Mouse (Mus musculus) adrenal gland, adult 8-10 months (tissue): ENCODE measurements at regions not wholly inside any gene's neighbourhood (a gene's known extent, or its start where the extent isn't known, plus 50 kb on each side); places are given as distances from the start of the nearest gene placed in this dataset.
A peak's percentile ranks its signal among the peaks of the same experiment; 100 is the strongest.

Source experiments
- DNase-seq: peaks from one replicate; pipeline ENCODE4 v3.0.0; 2022

DNA sequence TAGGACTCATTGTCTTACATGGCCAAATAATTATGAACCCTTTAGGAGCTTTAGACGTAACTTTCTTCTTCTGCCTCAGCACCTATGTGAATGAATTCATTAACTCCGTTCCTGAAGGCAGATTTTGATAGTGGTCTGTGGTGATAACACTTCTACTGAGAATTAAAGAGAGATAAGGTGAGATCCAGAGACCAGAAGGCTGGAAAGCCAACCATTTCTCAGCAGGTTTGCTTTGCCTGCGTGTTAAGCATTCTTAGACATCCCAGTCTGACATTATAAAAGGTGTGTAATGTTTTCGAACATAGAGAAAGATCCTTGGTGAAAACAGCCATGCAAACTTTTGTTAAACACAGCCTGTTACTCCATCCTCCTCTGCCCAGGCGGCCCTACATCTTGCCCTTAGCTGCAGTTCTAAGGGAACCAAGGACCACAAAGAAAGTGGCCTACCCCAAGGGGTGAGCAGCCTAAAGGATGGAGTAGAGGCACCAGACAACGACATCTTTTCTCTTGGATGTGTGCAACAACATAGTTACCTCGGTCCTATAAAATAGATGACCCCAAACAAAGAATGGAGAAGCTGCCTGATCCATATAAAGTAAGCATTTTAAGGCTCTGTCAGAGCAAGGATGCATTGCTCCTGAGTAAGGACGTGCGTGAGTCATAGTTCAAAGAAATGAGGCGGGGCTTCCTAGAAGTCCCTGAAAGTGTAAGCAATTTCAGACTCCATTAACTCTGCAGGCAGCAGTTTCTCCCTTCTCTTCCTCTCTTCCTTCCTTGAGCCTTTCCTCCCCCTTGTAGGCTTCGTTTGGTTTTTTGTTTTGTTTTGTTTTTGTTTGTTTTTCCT lies 55.1 kb upstream of the Xpr1 start:
- DNase-seq = peak; percentile 53

DNA sequence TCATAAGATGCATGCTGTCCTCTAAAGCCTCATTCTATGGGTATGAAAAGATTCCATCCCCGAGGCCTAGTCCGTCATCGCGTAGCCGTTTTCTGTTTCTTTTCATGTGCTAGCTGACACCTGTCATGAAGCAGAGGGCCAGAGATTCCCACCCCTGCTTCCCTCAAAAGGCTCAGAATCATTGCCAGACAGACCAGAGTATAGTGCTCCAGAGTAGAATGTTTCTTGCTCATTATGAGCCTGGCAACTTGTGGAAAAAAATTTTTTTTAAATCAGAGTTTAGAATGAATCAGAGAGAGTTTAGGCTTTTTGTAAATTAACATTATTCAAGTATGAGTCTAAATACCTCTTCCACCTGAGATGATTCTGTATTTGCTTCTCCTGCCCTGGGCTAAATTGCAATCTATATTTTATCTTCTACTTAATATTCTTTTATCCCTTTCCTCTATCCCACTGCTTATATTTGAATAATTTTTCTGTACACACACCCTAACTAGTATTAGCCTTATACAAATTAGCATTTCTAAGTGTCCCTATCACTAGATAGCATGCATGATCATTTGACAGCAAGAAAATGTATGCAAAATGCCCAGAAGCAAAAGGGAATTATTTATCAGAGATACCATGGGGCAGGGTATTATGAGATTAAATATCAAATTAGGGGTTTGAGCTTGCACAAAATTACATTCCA lies 55.9 kb upstream of the Xpr1 start:
- no peak for DNase-seq

DNA sequence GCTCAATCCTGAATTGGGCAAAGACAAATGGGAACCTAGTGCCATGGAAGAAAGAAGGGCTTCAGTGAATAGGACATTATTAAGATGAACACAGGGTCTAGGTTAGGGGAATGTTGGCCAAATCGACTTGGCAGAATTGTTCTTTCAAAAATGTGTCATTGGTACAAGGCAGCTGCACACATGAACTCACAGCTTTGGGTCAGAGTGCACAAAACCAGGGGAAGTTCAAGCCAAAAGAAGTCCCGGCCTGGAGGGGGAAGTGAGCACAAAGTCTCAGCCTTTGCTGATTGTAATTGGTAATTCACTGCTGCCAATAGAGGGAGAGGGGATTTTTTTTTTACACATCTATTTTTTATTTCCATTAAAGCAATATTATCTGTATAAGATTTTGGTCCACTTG lies 57.8 kb upstream of the Xpr1 start:
- no peak for DNase-seq

DNA sequence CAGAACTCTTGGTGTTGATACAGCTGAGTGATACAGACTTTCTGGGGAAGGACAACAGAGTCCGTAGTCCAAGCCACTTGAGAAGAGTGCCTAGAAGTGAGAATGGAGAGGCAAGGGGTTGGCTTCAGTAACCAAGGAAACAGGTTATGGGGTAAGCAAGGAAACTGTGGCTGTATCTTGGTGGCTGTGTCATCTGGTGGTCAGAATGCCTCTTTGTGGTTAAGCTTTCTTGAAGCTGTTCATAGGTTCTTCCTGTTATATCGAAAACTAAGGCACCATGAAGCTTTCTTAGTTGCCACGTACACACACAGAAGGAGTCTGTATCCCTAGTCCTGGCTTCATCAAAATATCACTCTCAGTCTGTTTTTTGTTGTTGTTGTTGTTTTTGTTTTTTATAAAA lies 59.0 kb upstream of the Xpr1 start:
- no peak for DNase-seq

DNA sequence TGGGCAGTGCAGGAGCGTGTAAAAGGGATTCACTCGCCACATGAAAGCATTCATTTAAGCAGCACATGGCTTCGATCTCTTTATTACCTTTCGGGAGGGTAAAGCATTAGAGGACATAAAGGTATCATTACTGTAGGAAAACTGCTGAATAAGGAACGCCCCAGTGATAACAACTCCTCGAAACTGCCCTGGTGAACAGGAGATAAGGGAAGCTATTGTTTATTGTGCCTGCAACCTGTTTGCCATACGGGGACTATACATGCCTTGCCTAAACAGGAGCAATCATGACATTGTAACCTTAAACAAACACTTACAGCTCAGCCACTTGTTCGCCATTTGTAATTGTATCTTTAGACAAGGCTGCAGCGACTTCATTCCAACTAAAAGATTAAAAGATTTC lies 64.9 kb upstream of the Xpr1 start:
- DNase-seq = no peak

DNA sequence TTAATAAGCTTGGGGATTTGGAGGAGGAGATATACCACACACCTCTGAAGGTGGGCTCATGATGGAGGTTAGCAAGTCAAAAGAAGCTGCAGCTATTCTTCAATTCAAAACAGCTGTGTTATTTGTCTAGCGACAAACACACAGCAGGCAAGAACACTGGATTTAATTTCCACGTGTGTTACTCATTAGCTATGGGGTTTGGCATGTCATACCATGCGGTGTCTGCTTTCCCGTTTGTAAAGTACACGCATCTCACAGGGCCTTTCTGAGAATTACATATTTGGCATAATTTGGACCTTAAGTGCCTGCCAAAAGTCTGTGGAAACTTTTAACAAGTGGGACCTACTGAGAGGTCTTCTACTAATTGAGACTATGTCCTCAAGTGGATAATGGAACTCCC lies 65.5 kb upstream of the Xpr1 start:
- no peak for DNase-seq

DNA sequence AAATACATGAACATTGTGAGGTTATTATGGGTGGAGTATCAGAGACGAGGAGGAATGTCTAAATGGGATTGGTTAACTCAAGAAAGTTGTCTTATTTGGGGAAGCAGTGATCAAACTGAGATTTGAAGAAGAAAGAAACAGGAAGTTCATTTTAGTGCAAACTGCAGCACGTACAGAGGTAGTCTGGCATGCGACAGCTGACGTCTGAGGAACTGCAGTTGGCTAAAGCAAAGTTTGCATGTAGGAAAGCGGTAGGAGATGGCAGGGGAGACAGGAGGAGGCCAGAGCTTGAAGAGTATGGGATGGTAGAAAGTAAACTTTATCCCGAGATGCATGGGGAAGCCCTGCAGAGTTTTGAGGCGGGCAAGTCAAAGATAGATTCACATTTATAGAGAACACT lies 66.5 kb upstream of the Xpr1 start:
- DNase-seq = no peak

DNA sequence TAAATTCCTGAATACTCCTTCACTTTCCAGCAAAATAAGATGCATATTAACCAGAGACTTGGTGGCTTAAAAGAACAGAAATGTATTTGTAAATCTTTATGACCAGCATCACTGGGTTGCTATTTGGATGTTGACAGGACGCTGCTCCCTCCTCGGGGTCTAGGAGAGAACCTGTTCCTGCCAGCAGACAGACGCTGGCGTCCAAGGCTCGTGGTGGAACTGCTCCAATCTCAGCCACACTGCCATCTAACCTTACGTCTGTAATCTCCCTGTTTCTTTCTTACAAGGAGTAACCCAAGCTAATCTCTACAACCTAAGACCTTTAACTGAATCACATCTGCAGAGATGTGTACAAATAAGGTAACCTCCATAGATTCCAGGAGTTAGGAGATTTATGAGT lies 70.1 kb upstream of the Acbd6 start:
- no peak for DNase-seq

DNA sequence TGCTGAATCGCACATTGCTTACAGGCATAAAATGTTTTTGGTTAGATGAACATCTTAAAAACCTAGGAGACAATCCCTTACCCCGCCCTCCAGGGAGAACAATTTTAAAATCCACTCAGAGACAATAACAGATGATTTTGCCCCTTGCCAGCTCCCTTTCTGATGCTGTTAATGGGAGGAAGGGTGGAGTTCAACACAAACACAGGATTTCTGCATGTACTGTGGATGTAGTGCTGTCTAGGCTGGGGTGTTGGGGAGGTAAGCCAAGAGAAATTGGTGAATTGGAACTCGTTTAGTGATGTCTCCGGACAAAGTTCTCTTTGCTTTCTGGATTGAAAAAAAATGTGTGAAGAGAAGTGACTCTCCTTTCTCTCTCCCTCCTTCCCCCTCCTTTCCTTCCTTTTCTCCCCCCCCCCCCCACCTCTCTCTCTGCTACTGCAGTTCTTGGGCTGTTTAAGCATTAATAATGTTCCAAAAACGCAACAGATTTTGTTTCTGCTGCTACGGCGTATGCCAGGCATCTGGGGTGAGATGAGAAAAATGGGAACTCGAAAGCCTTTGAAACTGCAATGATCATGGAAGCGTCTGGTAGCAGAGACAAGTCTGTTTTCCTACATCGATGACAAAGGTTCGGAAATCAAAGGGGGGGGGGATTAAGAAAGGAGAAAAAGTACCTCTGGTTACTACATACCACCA lies 68.8 kb upstream of the Acbd6 start:
- DNase-seq = no peak

DNA sequence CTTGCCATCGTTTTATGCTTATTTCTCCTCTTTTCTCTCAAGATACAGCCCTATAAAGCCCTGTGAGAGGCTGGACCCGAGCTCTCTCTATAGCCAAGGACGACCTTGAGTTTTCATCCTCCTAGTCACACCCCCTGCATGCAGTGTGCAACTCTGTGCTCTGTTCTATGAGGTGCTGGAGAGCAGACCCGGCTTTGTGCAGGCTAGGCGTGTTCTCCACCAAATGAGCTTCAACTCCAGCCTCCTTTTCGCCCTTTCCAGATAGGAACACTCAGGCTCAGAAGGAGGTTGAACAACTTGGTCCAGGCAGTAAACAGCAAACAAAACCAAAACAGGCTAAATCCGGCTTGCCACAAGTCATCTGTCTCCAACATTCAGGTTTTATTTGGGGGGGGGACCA lies 67.8 kb upstream of the Acbd6 start:
- peak; percentile 14 for DNase-seq

DNA sequence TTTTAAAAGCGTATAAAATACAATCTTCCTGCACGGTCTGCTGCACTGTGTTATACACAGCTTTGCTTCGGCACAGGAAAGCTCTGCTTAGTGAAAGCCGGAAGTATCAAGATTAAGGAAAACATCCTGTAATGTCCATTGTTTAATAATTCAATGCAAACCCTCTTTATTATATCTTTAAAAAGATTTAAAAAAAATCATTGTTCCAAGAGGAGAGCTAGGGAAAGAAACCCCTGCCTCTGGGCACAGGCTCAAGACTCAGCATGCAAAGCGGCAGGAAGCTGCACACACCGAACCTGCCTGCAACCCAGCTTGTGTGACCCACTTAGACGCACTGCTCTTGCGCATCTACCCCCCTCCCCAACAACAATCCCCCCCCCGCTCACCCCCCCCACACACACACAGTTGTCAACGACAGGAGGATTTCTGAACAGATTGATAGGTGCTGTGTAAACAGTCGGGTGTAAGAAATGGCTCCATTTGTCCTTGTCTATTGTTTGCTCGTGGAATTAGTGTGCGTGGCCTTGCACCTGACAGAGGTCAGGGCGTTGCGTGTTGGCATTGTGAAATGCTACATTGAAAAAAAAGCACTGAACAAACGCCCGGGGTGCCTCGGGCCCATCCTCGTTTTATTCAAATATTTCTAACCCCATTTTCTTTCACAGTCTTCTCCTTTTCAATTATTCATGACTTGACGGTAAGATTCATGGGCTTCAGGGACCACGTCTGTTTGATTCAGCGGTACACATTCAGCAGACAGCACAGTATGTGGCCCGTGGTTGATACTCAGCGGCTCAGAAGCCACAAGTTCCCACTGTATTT lies 66.5 kb upstream of the Acbd6 start:
- DNase-seq = no peak

DNA sequence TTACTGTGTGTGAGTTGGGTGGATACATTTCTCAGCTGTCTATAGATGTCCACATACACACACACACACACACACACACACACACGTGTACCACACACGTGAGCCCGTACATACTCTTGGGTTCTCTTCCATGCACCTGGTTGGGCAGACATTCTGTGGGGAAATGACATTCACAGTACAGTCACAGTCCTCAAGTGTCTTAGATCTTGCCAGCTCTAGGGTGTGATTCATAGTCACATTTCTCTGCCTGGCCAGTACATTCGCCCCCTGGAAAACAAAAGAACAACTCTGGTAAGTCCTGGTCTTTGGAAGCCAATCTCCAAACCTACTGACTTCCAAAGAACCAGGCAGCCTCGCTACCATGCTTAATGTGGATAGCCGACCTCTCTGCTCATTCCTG lies 64.6 kb upstream of the Acbd6 start:
- DNase-seq = no peak

DNA sequence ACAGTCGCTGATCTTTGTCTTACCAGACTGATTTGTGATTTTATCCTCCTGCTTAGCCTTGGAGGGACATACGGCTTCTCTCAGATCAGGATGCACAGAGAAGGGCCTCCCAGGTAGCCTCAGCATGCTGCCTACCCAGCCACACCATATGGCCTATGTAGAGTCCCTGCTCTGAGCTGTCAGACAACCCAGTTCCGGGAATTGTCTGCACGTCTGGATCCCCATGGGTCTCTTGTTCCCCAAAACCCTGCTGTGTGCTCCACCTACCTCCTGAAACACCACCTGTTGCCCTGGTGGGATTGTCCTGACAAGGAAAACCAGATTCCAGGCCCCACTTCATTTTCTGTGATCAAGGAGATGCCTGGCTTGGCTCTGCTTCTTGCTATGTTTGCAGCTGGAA lies 64.1 kb upstream of the Acbd6 start:
- DNase-seq = no peak

DNA sequence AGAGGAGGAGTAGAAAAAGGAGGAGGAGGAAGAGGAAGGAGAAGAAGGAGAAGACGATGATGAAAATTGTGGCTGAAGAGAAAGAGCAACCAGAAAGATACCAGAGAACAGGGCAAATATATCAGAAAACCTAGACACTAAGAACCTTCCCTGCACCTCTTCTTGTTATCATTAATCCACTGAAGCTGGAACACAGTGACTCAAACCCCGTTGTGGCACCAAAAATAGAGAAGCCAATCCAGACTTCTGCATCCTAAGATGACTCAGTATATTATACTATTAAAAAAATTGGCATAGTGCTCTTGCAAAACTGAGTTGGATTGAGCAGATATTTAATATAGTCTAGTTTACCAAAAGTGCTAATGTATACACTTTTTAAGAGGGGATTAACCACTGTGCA lies 63.6 kb upstream of the Acbd6 start:
- DNase-seq = no peak

DNA sequence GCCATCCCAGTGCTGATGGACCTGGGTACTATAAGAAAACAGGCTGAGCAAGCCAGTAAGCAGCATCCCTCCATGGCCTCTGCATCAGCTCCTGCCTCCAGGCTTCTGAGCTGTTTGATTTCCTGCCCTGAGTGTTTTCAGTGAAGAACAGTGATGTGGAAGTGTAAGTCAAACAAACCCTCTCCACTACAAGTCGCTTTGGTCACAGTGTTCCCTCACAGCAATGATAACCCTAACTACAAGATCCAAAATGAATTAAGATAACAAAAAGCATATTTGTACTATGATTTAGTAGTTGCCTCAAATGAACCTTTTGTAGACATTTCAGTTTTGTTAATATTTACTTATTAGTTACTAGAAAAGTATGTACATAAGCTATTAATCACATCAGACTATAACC lies 58.2 kb upstream of the Acbd6 start:
- no peak for DNase-seq

DNA sequence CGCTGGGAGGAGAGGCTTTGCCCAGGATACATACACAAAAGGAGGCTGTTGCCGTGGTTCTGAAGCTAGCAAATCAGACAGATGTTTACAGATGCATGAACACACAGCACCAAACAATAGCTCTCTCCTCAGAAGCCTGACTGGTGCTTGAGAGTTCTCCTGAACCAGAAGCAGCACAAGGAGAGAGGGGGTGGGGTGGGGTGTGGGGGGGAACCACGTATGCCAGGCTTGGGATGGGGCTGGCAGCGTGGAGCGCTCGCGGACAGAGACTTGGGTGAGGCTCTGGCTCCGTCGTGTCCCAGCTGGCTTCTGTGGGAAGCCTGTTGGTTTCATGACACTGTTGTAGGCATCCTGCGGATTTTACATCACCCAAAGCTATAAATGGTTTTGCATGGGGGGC lies 55.1 kb upstream of the Acbd6 start:
- no peak for DNase-seq

DNA sequence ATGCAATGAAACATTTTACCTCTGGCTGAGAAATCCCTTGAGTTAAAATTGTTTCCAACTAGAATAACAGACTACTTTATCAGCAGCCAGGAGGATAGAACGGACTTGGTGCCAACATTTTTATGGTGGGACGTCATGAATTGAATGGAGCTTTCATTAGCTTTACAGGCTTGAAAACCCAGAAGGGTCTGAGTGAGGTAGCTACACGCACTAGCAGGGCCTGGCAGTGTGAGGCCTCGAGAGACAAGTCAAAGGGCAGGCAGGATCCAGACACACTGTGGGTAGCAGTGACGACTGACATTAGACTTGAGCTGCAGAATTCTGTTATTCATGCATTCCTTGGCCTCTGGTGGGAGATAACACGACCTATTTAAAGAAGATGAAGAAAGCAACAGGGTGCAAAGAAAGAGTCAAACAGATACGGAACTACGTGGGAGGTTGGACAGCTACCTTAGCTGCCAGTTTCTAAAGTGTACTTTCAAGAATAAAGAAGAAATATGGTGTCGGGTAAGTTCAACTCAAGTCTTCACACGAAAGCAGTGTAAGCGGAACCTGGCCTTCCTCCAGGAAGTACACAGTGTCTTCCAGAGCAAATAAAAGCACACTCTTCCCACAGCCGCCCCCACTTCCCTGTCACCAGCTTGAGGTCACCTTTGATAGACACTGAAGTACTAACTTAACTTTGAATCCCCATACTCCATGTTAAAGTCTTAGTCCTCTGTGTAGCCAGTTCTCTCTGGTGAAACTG lies 53.2 kb upstream of the Acbd6 start:
- no peak for DNase-seq

DNA sequence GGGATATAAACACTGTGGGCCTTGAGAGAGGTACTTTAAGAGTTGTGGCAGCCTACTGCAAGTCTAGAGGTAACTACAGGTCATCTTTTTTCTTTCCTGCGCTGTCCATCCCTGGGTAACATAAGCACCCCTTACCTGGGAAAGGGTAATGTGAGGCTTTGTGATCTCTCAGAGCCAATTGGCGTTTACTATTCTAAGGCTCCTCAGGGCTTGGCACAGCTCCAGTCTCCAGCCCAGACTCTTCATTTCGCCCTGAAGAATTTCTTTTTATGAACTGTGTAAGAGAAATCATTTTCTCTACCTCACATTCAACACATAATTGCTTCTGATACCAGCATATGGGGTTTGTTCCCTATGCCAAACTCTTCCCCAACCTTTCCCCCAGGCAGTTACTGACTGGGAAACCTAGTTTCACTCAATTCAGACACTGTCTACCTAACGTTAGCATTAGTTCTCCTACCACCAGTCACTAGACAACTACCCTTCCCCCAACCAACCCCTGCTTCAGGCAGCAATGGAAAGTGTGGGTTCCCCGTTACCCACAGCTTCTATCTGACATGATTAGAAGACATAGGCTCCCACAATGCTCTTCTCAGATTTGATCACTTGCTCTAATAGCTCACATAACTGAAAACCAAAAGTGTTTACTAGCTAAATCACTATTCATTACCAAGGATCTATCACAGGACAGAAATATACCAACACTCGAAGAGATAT lies 52.4 kb upstream of the Acbd6 start:
- DNase-seq = no peak
